Mouse (Mus musculus): ENCODE data around the gene E4f1.

DNA sequence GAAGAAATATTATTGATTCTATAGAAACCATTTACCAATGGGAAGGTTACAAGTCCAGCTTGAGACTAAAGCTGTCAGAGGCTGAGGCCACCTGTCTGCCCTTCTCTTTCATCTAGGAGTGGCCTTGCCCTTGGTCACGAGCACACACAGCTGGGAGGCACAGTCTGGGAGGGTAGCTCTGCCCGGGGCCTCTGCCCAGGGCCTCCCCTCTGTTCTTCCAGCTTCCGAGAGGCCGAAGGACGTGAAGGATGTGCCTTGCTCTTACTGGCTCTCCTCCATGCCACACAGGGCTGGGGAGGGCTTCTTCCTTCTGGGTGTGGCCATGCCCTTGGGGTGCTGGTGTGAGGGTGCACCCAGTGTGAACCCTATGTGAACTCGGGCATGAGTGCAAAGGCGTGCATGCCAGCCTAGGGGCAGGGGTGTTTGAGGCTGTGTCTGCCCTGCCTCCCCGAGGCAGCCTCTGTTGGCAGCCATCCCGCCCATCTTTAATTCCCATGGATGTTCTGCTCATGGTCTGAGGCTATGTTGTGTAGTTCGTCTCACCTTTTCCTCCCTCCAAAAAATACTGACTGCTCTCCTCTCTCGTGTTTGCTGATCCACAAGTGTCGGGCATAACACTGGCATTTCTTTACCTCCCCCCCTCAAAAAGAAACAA lies 37.8 kb upstream of the E4f1 start:
- TF ChIP-seq FLI1 (IDR thresholded peaks at IDR 0.05; ENCODE audit: low read length) (no peak), GATA1 (IDR thresholded peaks at IDR 0.05; ENCODE audit: borderline replicate concordance, low read length) (no peak)
